Mouse (Mus musculus) adrenal gland, adult 10 weeks (tissue): Measurements from ENCODE around the gene Zmynd12. TPM values are rescaled to one million over a fixed set of nuclear protein-coding genes. Genes with fewer than 3 reads are reported as not detected.

ENCODE experiments used
- polyA plus RNA-seq: library from polyadenylated mRNA; stranded (reverse); fragments of 350-450 nt; fragmentation: Illumina TruSeq; extraction: RNeasy Lipid Tissue Mini Kit (QIAGEN cat#74804); gene quantifications from one replicate; pipeline ENCODE4 v1.2.3, GENCODE M21; 2014; ENCODE audit warnings: low read depth, low replicate concordance

Gene Zmynd12
- 5.2 TPM for polyA plus RNA-seq

DNA sequence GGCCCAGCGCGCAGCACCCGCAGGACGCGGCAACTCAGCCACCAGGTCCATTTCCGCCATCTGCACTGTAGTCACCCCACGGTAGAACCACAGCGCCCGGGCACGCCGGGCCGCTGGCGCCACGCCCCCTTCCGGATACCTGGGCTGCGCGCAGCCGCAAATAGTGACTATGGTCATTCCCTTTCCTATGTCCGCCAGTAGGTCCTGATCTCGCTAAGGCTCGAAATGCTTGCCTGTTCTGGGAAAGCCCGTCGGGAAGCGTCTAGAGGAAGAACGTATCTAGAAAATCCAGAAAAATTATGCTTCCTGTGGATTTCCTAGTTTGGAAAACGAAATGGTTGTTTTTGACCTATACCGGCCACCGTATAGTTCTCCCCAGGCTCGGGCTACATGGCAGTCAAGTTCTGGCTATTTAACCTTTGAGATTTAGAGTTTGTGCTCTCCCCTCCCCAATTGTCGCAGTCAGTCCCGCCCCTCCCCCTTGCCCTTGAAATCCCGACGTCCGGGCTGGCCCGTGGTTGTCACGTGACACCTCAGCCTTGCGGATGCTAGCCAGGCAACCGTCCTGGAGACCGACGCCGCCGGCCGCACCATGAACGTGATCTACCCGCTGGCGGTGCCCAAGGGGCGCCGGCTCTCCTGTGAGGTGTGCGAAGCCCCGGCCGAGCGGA lies at the start of gene Zmynd12, which contains the start of gene Ppcs:
Gene Zmynd12, plus strand, starts transcription at position 521 of the 671 bp plus-strand sequence.
Gene Ppcs, minus strand, starts transcription at position 127 of the 671 bp plus-strand sequence.

DNA sequence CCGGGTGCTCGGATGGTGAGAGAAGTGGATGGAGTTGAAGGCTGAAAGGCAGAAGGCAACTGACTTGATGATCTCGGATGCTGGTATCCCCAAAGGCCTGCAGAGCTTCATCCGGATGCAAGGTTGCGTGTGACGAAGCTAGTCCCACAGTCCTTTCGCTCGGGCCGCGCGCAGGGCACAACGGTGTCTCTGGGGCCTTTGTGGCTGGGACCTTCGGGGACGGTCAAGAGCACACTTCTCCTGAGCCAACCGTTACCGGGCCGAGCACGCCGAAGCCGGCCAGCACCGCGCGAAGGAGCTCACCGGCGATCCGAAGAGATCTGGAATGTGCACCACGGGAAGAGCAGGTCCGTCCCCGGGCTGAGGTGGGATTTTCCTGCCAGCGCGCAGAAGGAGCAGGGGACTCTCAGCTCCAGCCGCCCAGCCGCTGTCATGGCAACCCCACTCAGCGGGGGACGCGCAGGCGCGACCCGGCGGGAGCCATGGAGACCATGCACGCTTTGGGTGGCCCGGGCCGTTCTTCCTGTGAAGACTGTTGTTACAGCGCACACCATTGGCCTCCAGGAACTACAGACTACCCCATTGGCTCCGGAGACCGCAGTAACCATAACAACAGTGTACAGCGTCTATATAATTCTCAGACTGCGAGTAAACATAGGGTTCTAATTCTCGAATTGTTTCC lies 7.4 kb upstream of the Zmynd12 start, which contains the start of gene Ccdc30:
Gene Ccdc30, minus strand, starts transcription at position 450 of the 682 bp plus-strand sequence.

GRCm38 (mm10) chr4:119492291-119492932 lies 69.8 kb downstream of the Zmynd12 start, which contains the start of gene Rimkla:
Gene Rimkla, minus strand, starts transcription at chr4:119492628.

Other genes with a start within 250 kb of the Zmynd12 start
- 0.87 TPM for gene Zfp691, start 248.6 kb upstream of the Zmynd12 start, polyA plus RNA-seq
- 0.17 TPM for gene Ermap, start 232.8 kb upstream of the Zmynd12 start, polyA plus RNA-seq
- gene Svbp, start 227.5 kb upstream of the Zmynd12 start, polyA plus RNA-seq, result 10.2 TPM
- gene Tmem269, start 204.6 kb upstream of the Zmynd12 start, polyA plus RNA-seq, result not detected
- gene AU022252, start 190.1 kb upstream of the Zmynd12 start, polyA plus RNA-seq, result 9.1 TPM
- gene P3h1, start 189.9 kb upstream of the Zmynd12 start, polyA plus RNA-seq, result 32.2 TPM
- not detected for gene Cldn19, start 167.4 kb upstream of the Zmynd12 start, polyA plus RNA-seq
- gene Ybx1, start 128.2 kb upstream of the Zmynd12 start, polyA plus RNA-seq, result 685 TPM
- gene Ppih, start 102.3 kb upstream of the Zmynd12 start, polyA plus RNA-seq, result 27.2 TPM
- gene Ccdc30, start 7.3 kb upstream of the Zmynd12 start, polyA plus RNA-seq, result 28.7 TPM
- gene Ppcs, start 394 bp upstream of the Zmynd12 start, polyA plus RNA-seq, result 82.8 TPM
- gene Rimkla, start 69.8 kb downstream of the Zmynd12 start, polyA plus RNA-seq, result 0.41 TPM
- gene Foxj3, start 114.2 kb downstream of the Zmynd12 start, polyA plus RNA-seq, result 57.7 TPM
- gene Frg2f1, start 116.7 kb downstream of the Zmynd12 start, polyA plus RNA-seq, result 4.7 TPM
- not detected for gene Guca2a, start 214.9 kb downstream of the Zmynd12 start, polyA plus RNA-seq
- gene Guca2b, start 236.1 kb downstream of the Zmynd12 start, polyA plus RNA-seq, result not detected